Mouse (Mus musculus): Measurements from ENCODE around the gene Pkd1. TPM values are rescaled to one million over a fixed set of nuclear protein-coding genes. Genes with fewer than 3 reads are reported as not detected.
A peak's percentile ranks its signal among the peaks of the same experiment; 100 is the strongest.

The Pkd1 gene
- total RNA-seq, 2 experiments from 2014 or later, result 32.0 to 36.1 TPM

DNA sequence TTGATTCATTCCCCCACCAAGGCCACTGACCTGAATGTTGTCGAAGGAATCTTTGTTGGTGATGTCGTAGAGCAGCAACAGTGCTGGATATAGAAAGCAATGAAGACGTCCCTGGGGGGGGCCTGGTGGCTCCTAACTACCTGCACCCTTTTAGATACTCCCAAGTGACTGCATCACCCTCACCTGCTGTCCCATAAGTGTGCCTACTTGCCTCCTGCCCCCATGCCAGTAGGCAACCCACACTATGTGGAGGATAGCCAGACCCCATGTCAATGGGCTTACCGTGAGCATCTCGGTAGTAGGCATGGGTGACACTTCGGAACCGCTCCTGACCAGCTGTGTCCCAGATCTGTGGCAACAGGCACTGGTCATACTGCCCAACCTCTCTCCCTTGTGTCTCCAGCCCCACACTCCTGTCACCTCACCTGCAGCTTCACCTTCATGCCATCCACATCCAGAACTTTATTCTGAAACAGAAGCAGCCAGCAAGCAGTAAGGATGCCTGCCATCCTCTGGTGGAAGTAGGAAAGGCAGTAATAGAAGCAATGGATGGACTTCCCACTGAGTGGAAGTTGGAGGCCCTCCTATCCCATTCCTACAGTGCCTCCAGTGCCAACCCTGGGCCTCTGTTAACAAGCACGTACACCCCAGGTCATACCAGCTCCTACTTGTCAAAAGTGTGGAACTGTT lies 19.1 kb upstream of the Pkd1 start:
- no peak for DNase-seq
- intact Hi-C loops (cut with DNase I; ENCODE audit: low total_unique reads), result loop anchor here (5.0 kb wide), 1 partner anchor 122 kb away; the partner anchor contains the start of gene Slc9a3r2

GRCm38 (mm10) chr17:24531064-24531463 lies 18.6 kb upstream of the Pkd1 start:
- intact Hi-C loops (cut with DNase I; ENCODE audit: low total_unique reads), result loop anchor here (5.0 kb wide), 1 partner anchor 121 kb away; the partner anchor contains the start of gene Slc9a3r2
- no peak for DNase-seq

GRCm38 (mm10) chr17:24532045-24532444 lies 17.6 kb upstream of the Pkd1 start:
- intact Hi-C loops (cut with DNase I; ENCODE audit: low total_unique reads), result loop anchor here (5.0 kb wide), 1 partner anchor 120 kb away; the partner anchor contains the start of gene Slc9a3r2
- no peak for DNase-seq

GRCm38 (mm10) chr17:24533099-24533992 lies 16.3 kb upstream of the Pkd1 start:
- intact Hi-C loops (cut with DNase I; ENCODE audit: low total_unique reads), result loop anchor here (5.0 kb wide), 1 partner anchor 119 kb away; the partner anchor contains the start of gene Slc9a3r2
- peak; percentile 87 for DNase-seq

GRCm38 (mm10) chr17:24534160-24534718 lies 15.4 kb upstream of the Pkd1 start, which contains the start of gene Rab26:
Rab26 (minus strand) TSS chr17:24534210.
- no peak for DNase-seq
- intact Hi-C loops (cut with DNase I; ENCODE audit: low total_unique reads), result loop anchor here (5.0 kb wide), 1 partner anchor 118 kb away; the partner anchor contains the start of gene Slc9a3r2

GRCm38 (mm10) chr17:24535300-24535699 lies 14.3 kb upstream of the Pkd1 start:
- no peak for DNase-seq
- intact Hi-C loops (cut with DNase I; ENCODE audit: low total_unique reads), result no loop called here

- DNase-seq, result no peak
- intact Hi-C loops (cut with DNase I; ENCODE audit: low total_unique reads), result no loop called here
Measured at GRCm38 (mm10) chr17:24537536-24537935, 12.1 kb upstream of the Pkd1 start.

GRCm38 (mm10) chr17:24538950-24539349 lies 10.7 kb upstream of the Pkd1 start:
- intact Hi-C loops (cut with DNase I; ENCODE audit: low total_unique reads), result no loop called here
- peak; percentile 23 for DNase-seq

- intact Hi-C loops (cut with DNase I; ENCODE audit: low total_unique reads), result no loop called here
- DNase-seq, result no peak
Measured at GRCm38 (mm10) chr17:24540375-24540774, 9.3 kb upstream of the Pkd1 start.

GRCm38 (mm10) chr17:24544613-24545012 lies 5.0 kb upstream of the Pkd1 start:
- no peak for DNase-seq
- intact Hi-C loops (cut with DNase I; ENCODE audit: low total_unique reads), result no loop called here

DNA sequence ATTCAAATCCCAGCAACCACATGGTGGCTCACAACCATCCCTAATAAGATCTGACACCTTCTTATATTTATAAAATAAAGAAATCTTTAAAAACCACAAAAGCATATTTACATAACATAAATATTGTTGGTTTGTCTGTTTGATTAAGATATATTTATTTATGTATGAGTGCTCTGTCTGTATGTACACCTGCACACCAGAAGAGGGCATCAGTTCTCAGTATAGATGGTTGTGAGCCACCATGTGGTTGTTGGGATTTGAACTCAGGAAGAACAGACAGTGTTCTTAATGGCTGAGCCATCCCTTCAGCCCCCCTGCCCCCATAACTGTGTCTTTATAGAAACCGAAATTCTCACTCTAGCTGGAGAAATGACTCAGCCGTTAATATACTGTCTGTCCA lies 4.4 kb upstream of the Pkd1 start:
- intact Hi-C loops (cut with DNase I; ENCODE audit: low total_unique reads), result no loop called here

GRCm38 (mm10) chr17:24546234-24546633 lies 3.4 kb upstream of the Pkd1 start:
- intact Hi-C loops (cut with DNase I; ENCODE audit: low total_unique reads), result no loop called here
- no peak for DNase-seq

More for the DNA sequence above, 4.4 kb upstream of the Pkd1 start:
- DNase-seq, result no peak

- intact Hi-C loops (cut with DNase I; ENCODE audit: low total_unique reads), result no loop called here
- no peak for DNase-seq
Measured at GRCm38 (mm10) chr17:24548435-24548834, 1.2 kb upstream of the Pkd1 start.

GRCm38 (mm10) chr17:24548921-24549617 lies 565 bp upstream of the Pkd1 start:
- no peak for DNase-seq
- intact Hi-C loops (cut with DNase I; ENCODE audit: low total_unique reads), result no loop called here

DNA sequence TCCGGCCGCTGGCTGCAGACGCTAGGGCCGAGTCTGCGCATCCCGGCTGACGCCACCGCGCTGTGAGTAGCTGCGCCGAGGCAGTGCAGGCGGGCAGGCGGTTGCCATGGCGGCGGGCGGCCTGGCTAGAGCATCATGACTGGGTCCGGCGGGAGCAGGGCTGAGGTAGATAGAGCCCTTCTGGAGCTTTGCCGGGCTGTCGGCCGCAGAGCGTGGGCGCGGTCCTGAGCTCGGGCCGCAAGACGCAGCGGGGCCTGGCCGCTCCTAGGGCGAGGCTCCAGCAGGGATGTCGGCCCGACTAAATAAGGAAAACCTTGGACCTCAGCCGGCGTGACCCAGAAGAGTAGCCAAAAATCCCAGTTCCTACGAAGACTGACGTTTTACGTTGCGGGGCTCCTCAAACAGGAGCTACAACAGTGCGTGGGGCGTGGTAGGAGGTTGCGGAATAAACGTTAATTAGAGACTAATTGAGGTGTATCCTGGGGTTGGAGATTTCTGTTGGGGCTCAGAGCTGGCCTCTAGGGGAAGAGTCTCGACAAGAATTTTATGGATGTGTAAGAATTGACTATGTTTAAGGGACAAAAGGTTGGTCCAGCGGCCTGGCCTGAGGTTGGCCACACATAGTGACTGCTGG lies 899 bp downstream of the Pkd1 start:
- DNase-seq, result peak; percentile 88
- intact Hi-C loops (cut with DNase I; ENCODE audit: low total_unique reads), result no loop called here

GRCm38 (mm10) chr17:24551050-24551444 lies 1.4 kb downstream of the Pkd1 start:
- DNase-seq, result no peak
- intact Hi-C loops (cut with DNase I; ENCODE audit: low total_unique reads), result no loop called here

- DNase-seq, result peak; percentile 69
- intact Hi-C loops (cut with DNase I; ENCODE audit: low total_unique reads), result no loop called here
Measured at GRCm38 (mm10) chr17:24557091-24557490, 7.5 kb downstream of the Pkd1 start.

DNA sequence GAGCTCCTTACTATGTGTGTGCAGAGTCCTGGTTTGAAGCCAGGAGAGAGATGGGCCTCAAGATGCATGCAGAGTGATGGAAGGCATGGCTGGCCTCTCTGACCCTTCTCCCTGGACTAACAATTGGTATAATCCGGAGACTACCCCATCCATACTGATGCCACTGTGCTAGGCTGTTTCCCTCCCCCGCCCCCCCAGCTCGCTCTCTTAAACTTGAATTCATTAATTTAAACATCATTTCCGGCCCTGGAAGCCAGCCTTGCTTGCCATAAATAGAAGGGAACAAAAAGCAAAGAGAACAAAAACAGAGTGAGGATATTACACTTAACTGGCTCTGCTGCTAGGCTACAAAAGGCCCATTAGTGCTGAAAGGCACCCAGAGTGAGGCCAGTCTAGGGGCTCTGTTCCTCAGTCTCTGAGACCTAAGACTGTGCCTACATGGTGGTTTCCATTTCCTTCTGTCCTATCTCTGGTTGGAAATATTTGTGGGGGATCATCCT lies 9.0 kb downstream of the Pkd1 start:
- DNase-seq, result no peak
- intact Hi-C loops (cut with DNase I; ENCODE audit: low total_unique reads), result no loop called here

GRCm38 (mm10) chr17:24559146-24559545 lies 9.5 kb downstream of the Pkd1 start:
- intact Hi-C loops (cut with DNase I; ENCODE audit: low total_unique reads), result no loop called here
- DNase-seq, result peak; percentile 62
